Mouse (Mus musculus) urinary bladder, postnatal 14 days (tissue): ENCODE data around the gene F7.

Experiments used
- DNase-seq: peaks from one replicate; pipeline ENCODE4 v3.0.0; 2021; ENCODE audit warnings: low spot score

Gene F7

DNA sequence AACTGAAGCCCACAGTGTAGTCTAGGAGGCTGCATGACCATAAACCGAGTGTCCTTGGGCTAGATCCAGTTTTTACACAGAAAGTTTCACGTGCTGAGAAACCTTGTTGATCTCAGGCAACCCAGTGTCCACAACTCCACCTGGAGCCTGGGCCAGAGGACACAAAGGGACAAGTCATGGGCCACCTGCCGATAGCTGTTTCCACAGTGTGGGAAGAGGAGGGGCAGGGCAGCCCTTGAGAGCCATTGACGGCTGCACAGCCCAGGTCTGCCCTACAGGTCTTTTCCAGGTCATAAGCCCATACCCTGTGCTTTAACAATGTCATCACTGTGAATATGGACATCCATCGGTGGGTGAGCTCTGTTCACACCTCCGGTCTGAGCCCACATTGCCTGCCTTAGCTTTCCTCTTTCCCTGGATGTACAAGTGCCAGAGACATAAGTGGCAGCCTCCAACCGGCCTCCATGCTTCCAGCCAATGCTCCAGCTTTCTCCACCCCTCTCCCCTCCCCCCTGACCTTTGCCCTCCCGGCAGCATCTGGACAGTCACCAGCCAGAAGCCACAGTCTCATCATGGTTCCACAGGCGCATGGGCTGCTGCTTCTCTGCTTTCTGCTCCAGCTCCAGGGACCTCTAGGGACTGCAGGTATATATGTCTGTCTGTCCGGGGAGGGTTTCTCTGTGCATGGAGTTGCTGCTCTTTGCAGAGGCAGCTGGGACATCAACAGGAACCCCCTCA, at the start of gene F7:
Gene F7 (plus strand): TSS at position 548 of the 738 bp plus-strand sequence.
- no peak for DNase-seq

DNA sequence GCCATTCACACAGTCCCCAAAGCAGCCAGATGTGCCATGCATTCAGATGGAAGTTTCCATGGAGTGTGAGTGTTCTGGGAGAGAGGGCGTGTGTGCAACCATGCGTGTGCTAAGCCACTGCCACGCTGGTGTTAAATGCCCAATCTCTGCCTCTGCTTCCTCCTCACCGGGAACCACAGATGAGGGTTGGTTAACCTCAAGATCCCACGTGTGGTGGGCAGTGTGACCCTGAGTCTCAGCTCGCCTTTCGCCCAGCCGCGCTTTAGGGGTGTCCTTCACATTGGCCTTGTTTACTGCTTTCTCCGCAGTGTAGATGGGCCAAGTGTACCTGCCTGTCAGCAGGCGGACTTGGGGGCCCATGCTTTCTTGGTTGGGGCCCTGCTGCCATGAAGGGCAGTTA, 49.5 kb upstream of the F7 start:
- DNase-seq, result no peak

DNA sequence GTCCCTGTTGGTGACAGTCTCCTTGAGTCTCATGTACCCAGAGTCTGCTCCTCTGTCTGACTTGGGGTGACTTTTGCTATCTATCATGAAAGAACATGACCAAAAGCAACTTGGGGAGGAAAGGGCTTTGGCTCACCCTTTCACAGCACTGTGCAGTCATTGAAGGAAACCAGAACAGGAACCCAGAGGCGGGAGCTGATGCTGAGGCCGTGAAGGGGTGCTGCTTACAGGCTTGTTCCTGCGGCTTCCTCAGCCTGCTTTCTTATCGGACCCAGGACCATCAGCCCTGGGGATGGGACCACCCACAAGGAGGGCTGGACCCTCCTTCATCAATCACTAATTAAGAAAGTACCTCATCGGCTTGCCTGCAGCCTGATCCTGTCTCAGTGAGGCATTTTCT, 49.1 kb upstream of the F7 start:
- no peak for DNase-seq

DNA sequence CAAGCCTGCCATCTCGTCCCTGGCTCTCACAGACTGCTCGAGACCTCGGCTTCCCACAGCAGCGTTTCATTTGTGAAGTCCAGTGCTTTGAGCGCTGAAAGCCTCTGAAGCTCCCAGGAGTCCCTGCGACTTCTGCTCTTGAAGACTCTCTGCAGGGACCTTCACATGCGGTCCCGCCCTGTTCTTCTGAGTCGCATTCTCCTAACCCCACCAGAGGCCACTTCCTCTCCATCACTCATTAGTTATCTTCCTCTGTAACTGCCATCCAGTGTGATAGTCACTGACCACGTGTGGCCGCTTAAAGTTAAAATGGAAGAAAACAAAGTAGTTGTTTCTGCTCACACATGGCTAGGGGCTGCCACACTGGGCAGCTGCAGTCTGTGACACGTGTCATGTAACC, 48.5 kb upstream of the F7 start:
- no peak for DNase-seq

DNA sequence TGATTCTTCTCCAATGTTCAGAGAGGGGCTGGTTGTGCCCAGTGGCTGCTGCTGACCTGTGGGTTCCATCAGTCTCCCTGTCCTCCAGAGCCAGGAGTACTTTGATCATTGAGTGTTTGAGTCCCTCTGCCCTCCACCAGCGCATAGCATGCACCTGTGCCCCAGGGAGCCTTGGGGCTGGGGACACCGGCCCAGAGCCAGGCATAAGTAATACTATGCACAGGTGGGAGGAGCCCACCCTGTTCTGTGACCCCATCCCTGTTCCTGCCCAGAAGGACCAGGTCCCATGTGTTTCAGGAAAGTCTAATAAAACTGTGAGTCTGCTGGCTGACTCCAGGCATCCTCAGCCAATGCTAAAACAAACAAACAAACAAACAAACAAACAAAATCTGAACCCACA, 47.5 kb upstream of the F7 start:
- DNase-seq, result no peak

DNA sequence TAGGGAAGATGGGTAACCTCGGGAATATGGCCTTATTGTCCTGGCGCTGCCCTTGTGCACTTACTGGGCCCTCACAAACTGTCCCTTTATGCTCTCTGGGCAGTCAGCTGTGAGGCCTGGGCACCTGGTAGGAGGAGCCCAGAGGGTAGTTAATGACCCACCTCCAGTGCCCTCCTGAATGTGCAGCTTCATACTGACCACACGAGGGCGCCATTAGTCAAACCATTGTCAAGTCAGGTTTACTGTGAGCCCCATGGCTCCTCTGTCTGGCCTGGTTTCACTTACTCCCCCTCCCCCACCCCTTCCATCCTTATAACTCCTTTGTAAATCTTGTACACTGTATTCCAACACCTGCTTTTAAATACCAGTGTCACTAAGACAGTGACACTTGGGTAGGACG, 47.1 kb upstream of the F7 start:
- peak; percentile 51 for DNase-seq

DNA sequence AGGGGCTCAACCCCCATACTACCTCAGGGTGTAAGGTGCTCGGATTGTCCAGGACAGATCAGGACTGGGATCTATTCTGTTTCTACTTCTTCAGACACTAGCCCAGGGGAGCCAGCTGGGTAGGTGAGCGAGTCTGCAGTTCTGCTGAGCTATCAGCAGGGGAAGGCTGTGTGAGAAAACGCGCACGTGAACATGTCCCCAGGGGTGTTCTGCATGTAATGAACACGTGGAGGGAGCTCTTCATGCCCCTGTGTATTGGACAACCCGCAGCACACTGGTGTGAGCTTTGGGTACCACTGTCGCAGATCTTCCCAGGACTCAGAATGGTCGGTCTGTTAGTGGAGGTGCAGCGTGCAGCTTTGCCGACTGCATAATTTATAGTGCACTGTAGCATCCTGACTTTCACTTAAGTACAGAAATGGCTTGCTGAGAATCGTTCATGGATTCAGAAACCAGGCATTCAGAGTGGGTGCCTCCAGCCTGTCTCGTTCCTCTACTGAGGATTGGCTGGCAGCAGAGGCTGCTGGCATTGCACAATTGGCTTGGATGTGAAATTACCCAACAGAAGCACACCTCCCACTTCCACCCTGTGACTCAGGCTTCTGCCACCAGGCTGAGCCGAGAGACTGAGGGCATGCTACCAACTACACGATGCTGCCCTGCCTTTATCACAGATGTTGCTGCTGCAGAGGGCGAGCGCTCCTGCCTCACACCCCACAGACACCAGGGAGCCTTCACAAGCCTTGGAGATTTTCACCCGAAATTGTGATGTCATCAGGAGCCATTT, 42.0 kb upstream of the F7 start:
- no peak for DNase-seq

DNA sequence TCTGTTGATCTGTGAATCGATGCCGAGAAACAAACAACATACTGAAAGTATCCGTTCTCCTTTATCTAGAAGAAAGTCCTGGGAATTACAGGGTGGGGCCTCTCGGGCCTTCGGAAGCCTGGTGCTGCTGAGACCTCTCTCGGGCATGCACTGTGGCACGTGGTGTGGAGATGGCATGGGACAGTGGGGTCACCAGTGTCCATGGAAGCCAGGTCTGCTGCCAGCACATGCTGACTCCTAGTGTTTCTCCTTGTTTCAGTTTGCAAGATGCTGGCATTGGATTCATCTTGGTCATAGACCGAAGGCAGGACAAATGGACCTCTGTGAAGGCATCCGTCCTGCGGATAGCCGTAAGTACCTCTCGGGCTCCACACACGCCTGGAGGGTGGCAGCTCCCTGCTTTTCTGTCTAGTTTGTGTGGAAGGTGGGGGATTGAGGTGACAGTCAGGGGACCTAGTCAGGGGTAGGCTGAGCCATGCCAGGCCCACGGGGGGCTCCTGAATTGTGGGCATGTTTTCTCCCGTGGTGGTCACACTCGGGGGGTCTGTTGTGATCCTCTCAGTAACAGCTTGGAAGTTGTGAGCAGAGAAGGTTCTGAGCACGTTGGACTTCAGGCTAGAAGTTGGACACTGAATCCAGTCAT, 41.1 kb upstream of the F7 start:
- DNase-seq, result no peak

DNA sequence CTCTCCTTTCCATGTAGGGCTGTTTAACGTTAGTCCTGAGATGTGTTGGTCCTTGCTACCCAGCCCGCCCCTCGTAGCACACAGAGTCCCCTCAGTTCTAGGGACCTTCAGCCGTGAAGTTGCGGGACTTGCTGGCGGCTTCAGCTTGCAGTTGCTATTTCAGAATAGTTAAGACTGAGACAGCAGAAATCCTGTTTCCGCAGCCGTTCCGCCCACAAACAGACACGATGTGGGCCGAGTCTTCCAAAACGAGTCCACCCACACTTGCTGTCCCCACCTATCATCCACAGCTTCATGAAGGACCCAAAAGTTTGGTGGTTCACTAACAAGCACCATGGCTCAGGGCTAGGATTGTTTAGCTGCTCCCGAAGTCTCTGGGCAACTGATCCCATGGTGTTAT, 40.6 kb upstream of the F7 start:
- DNase-seq, result no peak

DNA sequence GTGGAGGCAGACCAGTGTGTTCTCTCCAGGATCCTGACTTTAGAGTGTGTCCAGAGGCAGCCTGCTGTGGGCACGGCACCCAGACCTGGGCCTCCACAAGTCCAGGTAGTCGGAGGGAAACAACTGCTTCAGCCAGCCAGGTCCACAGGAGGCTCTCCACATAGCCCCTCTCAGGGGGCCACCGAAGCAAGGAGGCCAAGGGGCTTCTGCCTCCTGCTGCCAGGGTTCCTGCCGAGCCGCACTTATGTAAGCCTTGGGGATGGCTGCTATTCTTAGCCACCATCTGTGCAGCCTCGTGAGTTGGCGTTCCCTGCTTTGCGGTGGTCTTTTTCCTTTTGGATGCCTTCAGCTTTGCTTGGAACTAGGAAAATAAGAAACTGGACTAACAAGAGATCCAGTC, 38.3 kb upstream of the F7 start:
- DNase-seq, result no peak

DNA sequence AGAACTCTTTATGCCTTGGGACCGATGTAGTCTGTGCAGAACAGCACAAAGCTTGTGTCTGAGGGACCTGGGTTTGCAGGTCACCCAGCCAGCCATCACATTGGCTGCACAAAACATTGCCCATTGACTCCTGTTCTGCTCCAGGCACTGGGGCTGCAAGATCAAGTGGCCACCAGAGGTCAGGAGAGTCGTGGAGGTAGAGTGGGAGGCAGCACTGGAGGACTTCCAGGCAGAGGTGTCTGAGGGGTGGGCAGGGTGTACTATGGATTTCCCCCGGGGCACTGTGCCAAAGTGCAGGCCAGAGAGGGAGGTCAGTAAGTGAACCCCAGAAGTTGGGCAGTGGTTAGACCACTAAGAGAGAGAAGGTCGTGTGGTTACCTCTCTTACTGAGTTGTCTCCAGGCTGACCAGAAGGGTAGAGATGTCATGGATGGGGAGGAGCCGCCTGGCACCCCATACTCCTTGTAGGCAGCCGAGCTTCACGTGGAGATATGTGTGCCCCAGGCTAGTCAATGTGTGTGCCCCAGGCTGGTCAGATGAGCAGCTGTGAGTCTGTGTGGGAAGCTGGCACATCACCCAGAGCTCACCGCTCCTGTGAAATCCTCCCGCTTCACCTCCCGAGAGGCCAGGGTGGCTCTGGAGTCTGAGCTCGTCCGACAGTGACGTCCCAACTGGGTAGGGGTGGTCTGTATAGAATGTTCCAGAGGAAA, 37.0 kb upstream of the F7 start:
- DNase-seq, result no peak

DNA sequence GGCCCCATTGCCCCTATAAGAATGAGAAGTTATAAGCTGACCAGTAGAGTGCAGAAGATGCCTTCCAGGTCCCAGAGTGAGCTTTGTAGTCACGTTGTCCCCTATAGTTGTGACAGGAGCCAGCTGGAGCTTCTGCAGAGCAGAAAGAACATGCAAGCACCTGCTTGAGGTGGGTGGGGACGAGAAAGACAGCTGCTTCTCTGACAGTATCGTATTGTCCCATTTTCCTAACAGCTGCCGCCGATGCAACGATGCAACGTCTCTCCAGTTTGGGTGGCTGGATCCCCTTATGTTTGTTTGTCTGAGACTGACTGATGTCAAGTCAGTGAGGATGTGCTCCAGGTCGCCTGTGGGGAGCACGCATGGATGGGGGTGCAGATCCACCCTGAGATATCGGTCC, 34.4 kb upstream of the F7 start:
- no peak for DNase-seq

DNA sequence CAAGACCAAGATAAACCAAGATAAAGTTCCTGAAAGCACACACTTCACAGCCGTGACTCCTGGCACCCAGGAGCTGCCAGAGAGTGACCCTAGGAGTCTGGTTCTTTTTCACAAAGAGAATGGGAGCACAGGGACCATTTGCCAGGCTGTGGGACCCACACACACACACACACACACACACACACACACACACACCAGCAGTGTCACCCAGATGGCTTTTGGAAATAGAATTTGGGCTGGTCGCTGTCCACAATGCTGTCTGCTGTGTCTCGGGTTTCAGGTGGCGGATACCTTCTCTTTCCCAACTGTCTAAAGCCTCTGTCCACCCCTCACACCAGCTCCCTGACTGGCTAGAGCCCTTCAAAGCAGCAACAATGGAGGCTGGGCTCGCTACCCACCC, 31.4 kb upstream of the F7 start:
- DNase-seq, result no peak

DNA sequence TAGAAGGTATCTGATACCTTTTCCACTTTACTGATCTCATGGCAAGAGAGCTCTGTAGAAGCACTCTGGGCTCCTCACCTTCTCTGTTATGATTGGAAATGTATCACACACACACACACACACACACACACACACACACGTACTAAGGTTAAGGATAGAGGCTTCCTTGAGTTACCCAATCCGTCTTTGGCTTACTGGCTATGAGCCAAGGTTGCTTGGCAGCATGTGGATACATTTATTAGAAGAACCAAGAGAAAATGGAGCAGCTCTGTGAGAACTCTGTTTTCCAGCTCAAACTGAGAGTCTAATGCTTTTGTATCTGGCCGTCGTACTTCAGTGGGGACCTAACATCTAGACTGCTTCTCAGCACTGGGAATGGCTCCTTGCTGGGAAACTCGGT, 30.4 kb upstream of the F7 start:
- DNase-seq, result no peak

DNA sequence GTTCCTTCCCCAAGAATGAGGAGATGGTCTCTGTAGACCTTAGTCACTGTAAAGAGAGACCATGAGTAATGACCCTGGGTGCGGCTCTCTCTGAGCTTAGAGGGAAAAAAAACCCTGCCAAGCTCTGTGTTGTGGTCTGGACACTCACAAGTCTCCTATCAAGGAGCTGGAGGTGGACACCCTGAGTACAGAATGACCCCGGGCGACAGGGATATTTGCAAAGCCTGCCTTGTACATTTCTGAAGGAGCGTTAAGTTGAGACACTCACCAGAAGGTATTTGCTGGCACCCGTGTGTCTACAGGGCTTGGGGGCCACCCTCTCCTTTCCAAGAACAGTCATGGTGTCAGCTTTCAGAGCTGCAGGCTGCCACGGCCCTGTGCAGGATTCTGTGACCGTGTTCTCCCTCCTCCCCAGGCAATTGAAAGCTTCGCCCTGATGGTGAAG, 29.0 kb upstream of the F7 start:
- peak; percentile 10 for DNase-seq

DNA sequence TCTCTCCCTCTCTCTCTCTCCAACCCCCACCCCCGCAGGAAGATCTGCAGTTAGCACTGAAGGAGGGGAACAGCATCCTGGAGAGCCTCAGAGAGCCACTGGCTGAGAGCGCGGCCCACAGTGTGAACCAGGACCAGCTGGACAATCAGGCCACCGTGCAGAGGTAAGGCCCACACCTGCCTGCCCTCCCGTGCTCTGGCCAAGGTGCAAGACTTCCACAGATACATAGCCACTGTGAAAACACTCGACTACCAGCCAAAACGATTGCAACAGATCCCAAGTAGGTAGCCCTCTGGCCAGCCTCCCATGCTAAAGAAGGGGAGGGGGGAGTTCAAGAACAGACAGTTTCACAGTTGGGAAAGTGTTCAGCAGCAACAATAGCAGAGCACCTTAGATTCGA, 27.5 kb upstream of the F7 start:
- no peak for DNase-seq

DNA sequence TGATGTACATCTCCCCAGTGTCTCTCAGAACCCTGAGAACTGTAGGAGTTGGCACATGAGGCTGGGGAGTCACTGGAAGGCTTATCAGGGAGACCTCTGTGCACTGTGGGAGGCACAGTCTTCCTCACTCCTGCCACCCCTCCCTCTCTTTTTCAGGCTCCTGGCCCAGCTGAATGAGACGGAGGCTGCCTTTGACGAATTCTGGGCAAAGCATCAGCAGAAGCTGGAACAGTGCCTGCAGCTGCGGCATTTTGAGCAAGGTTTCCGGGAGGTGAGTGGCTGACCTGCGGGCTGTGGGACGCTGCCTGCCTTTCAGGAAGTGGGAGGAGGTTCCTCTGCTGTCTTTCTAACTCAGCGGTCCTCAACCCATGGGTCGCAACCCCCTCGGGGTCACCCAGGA, 26.0 kb upstream of the F7 start:
- no peak for DNase-seq

DNA sequence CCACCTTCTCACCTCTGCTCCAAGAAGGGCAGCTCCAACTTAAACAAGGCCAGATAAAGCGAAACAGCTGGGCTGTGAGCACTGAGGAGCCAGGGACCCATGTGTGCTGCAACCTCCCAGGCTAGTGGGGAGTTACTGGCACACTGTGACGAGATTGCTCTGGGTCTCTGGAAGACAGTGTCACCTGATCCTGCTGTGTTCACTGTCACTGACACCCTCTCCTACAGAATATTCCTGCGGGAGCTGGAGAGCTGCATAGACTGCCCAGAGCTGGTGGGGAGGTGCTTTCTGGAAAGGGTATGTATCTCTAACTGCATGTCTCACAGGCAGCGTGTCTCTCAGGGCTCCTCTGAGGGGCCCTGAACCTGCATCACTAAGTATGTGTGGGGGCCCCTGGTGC, 18.4 kb upstream of the F7 start:
- DNase-seq, result no peak

DNA sequence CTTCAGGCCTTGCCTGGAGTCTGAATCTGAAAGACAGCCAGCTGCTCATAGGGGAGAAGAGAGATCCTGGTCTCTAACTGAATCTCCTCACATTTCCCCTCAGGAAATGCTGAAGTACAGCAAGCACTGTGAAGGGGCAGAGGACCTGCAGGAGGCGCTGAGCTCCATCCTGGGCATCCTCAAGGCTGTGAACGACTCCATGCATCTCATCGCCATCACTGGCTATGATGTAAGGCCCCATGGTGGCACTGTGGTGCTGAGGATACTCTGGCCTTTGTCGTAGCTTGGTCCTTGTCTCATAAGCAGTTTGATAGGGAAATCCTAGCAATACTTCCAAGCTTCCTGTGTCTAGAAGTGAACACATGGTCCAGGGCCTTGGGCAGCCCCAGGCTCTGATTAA, 15.5 kb upstream of the F7 start:
- DNase-seq, result no peak

DNA sequence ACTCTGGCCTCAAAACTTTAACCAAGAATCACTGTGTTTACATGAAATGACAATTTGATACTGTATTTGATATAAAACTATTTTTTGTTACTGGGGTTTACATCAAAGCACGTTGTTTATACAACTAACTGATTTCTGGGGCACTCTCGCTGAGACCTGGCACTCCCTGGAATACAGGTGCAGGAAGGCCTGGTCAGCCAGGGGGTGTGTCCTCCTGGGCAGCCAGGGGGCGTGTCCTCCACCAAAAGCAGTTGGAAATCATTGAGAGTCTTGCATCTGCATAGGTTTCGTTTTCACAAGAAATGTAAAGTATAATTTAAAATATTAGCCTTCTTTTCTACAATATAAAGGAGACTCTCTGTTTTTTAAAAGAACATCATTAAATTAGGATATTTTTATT, 6.3 kb upstream of the F7 start:
- DNase-seq, result no peak

DNA sequence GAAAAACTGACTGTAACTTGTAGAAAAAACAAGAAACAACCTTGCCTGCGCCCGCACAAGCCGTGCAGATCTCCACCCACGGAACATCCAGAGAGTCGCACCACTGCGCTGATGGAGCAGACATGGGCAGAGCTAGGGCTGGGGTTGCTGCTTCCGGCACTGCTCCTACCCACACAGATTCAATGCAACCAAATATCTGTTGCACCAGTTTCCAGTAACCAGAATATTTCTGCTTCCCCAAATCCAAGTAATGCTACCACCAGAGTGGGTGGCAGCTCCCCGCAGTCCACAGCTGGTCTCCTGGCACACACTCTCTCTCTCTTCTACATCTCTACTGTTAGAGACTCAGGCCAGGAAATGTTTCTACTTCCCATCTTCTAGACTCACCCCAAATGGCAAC, 4.0 kb upstream of the F7 start:
- no peak for DNase-seq

DNA sequence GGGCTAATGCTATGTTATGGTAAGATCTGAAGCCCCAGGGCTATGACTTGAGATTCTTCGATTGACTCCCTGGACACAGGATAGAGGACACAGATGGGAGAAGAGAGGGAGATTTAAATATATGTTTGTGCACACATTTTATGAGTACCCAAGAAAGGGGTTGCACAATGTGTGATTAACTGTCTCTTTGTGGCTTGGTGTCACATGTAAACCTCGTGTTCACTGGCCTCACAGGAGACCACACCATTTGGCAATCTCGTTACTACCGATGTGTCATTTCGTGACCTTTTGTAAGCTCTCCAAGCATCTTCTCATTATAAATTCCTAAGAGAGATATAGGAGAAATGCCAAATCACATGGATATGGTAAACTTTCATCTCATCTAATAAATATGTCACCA, 1.8 kb downstream of the F7 start:
- no peak for DNase-seq

DNA sequence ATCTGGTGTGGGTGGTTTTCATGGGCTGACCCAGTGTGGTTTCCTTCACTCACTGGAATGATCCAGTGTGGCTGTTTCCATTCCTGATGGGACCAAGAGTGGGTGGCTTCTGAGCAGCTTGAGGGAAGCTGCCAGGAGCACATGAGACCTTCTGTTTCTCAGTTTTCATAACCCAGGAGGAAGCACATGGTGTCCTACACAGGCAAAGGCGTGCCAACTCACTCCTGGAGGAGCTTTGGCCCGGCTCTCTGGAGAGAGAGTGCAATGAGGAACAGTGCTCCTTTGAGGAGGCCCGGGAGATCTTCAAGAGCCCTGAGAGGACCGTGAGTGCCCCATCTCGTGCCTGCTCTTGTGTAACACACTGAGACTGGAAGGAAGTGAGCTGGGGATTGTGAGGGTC, 2.6 kb downstream of the F7 start:
- DNase-seq, result no peak
